Mouse (Mus musculus) CD4-positive, CD25-positive, alpha-beta regulatory T cell, adult 4 months (primary cell): ENCODE measurements around the gene Comt. TPM values are rescaled to one million over a fixed set of nuclear protein-coding genes. Genes with fewer than 3 reads are reported as not detected.

Experiments
- ATAC-seq: one replicate; pipeline ENCODE4 v1.8.0; 2017
- polyA plus RNA-seq, 2 experiments: library from polyadenylated mRNA; unstranded; fragments of 100-300 nt; shearing (Covaris generic); gene quantifications; one replicate each; pipeline ENCODE4 v1.2.1; 2017

Gene Comt
- polyA plus RNA-seq, 2 experiments from 2014 or later, result 62.0 to 65.2 TPM

- ATAC-seq, result no peak
Observed at GRCm38 (mm10) chr16:18433341-18433920, 6.8 kb upstream of the Comt start.

- no peak for ATAC-seq
Observed at GRCm38 (mm10) chr16:18430641-18431212, 4.1 kb upstream of the Comt start.

- ATAC-seq, result no peak
Observed at GRCm38 (mm10) chr16:18429641-18430040, 3.0 kb upstream of the Comt start.

- ATAC-seq, result no peak
Observed at GRCm38 (mm10) chr16:18428516-18429042, 1.9 kb upstream of the Comt start.

GRCm38 (mm10) chr16:18428011-18428515, 1.4 kb upstream of the Comt start:
- no peak for ATAC-seq

GRCm38 (mm10) chr16:18426215-18426791, 349 bp downstream of the Comt start, which contains the start of gene Txnrd2:
Gene Txnrd2, plus strand, starts transcription at chr16:18426384.
- ATAC-seq, result peak; percentile 85

GRCm38 (mm10) chr16:18425475-18426214, 1.0 kb downstream of the Comt start:
- ATAC-seq, result peak; percentile 21

GRCm38 (mm10) chr16:18424364-18425045, 2.1 kb downstream of the Comt start:
- ATAC-seq, result peak; percentile 27

GRCm38 (mm10) chr16:18423915-18424265, 2.8 kb downstream of the Comt start:
- no peak for ATAC-seq

GRCm38 (mm10) chr16:18423203-18423914, 3.3 kb downstream of the Comt start:
- no peak for ATAC-seq

- no peak for ATAC-seq
Observed at GRCm38 (mm10) chr16:18420571-18420970, 6.1 kb downstream of the Comt start.

- no peak for ATAC-seq
Observed at GRCm38 (mm10) chr16:18419603-18420026, 7.0 kb downstream of the Comt start.

GRCm38 (mm10) chr16:18418756-18419602, 7.7 kb downstream of the Comt start:
- ATAC-seq, result no peak

GRCm38 (mm10) chr16:18417491-18417890, 9.2 kb downstream of the Comt start:
- ATAC-seq, result no peak

GRCm38 (mm10) chr16:18416837-18417236, 9.8 kb downstream of the Comt start:
- peak; percentile 37 for ATAC-seq

GRCm38 (mm10) chr16:18416094-18416761, 10.4 kb downstream of the Comt start:
- ATAC-seq, result peak; percentile 80

GRCm38 (mm10) chr16:18413032-18413816, 13.4 kb downstream of the Comt start:
- ATAC-seq, result no peak

- no peak for ATAC-seq
Observed at GRCm38 (mm10) chr16:18411802-18412476, 14.7 kb downstream of the Comt start.
